Mouse (Mus musculus) kidney, embryonic 15.5 days (tissue): ENCODE measurements around the gene Fcrla. TPM values are rescaled to one million over a fixed set of nuclear protein-coding genes. Genes with fewer than 3 reads are reported as not detected.

Experiments
- ATAC-seq: fragments of 200-750 bp; cut with Nextera tagmentation; replicated peaks from 2 replicates; pipeline ENCODE4 v1.8.0; 2017; ENCODE audit warnings: moderate TSS enrichment; ENCODE audit not compliant: low FRiP score
- H3K27ac ChIP-seq: fragments of 300-500 bp; sonication (generic); 2 replicates; pipeline ENCODE4 v1.5.1; 2015; ENCODE audit warnings: mild to moderate bottlenecking, inconsistent platforms
- H3K27me3 ChIP-seq: fragments of 300-500 bp; sonication (generic); 2 replicates; pipeline ENCODE4 v1.6.1; 2015; ENCODE audit warnings: inconsistent platforms
- H3K36me3 ChIP-seq: fragments of 300-500 bp; sonication (generic); 2 replicates; pipeline ENCODE4 v1.6.1; 2015; ENCODE audit warnings: inconsistent platforms
- H3K4me1 ChIP-seq: fragments of 300-500 bp; sonication (generic); 2 replicates; pipeline ENCODE4 v1.6.1; 2015; ENCODE audit warnings: inconsistent platforms
- H3K4me2 ChIP-seq: fragments of 300-500 bp; sonication (generic); 2 replicates; pipeline ENCODE4 v1.6.1; 2015; ENCODE audit warnings: moderate library complexity, mild to moderate bottlenecking, inconsistent platforms
- H3K4me3 ChIP-seq: fragments of 300-500 bp; sonication (generic); replicated peaks from 2 replicates; pipeline ENCODE4 v1.5.1; 2015; ENCODE audit warnings: mild to moderate bottlenecking, inconsistent platforms
- H3K9ac ChIP-seq: fragments of 300-500 bp; sonication (generic); 2 replicates; pipeline ENCODE4 v1.6.1; 2015; ENCODE audit warnings: mild to moderate bottlenecking, inconsistent platforms
- H3K9me3 ChIP-seq: fragments of 300-500 bp; sonication (generic); replicated peaks from 2 replicates; pipeline ENCODE4 v1.6.1; 2016; ENCODE audit warnings: inconsistent platforms
- WGBS: fragments of 180-500 bp; shearing (Covaris S2); methylation state at CpG from one replicate; pipeline ENCODE4 v1.1.7; 2015; ENCODE audit warnings: mixed read lengths; 5-methylcytosine and 5-hydroxymethylcytosine counted together
- polyA plus RNA-seq: library from polyadenylated mRNA; unstranded; fragments of >200 nt; fragmentation: Nextera tagmentation; extraction: Ambion mirVana; gene quantifications from 2 replicates; pipeline ENCODE4 v1.2.1, GENCODE M21; 2015

Gene Fcrla
- polyA plus RNA-seq, 1 experiment from 2014 or later, result not detected

- H3K36me3 ChIP-seq, result peaks cover 31% of the 10 kb centered on the region
- ATAC-seq, result no peak
- peaks cover 19% of the 10 kb centered on the region for H3K4me1 ChIP-seq
- no peaks in the 10 kb centered on the region for H3K27me3 ChIP-seq
- 69% methylated on average over 5 of the region's 5 CpGs for WGBS
- no peak overlapping the region for H3K4me3 ChIP-seq
- H3K9ac ChIP-seq, result no peak overlapping the region
- no peak overlapping the region for H3K4me2 ChIP-seq
- no peaks in the 10 kb centered on the region for H3K9me3 ChIP-seq
- H3K27ac ChIP-seq, result 0 out of 2 replicates have a peak overlapping the region, but pooled peaks have one; percentile 6
Observed at GRCm38 (mm10) chr1:170882915-170883485, 44.4 kb downstream of the Fcrla start.

- H3K4me2 ChIP-seq, result no peak overlapping the region
- no peaks in the 10 kb centered on the region for H3K9me3 ChIP-seq
- peaks cover 77% of the 10 kb centered on the region for H3K36me3 ChIP-seq
- H3K27me3 ChIP-seq, result no peaks in the 10 kb centered on the region
- H3K4me1 ChIP-seq, result no peaks in the 10 kb centered on the region
- H3K4me3 ChIP-seq, result no peak overlapping the region
- no peak overlapping the region for H3K9ac ChIP-seq
- no peak overlapping the region for H3K27ac ChIP-seq
- 94% methylated on average over 5 of the region's 5 CpGs for WGBS
- ATAC-seq, result no peak
Observed at GRCm38 (mm10) chr1:170876906-170877305, 50.5 kb downstream of the Fcrla start.

- WGBS, result 63% methylated on average over 3 of the region's 3 CpGs
- Histone ChIP-seq H3K27me3 (no peaks in the 10 kb centered on the region), H3K27ac (no peak overlapping the region), H3K4me2 (no peak overlapping the region), H3K36me3 (peaks cover 76% of the 10 kb centered on the region), H3K4me1 (no peaks in the 10 kb centered on the region), H3K4me3 (no peak overlapping the region), H3K9ac (no peak overlapping the region), H3K9me3 (no peaks in the 10 kb centered on the region)
- ATAC-seq, result no peak
Observed at GRCm38 (mm10) chr1:170875676-170876075, 51.7 kb downstream of the Fcrla start.

- no peaks in the 10 kb centered on the region for H3K9me3 ChIP-seq
- H3K4me2 ChIP-seq, result no peak overlapping the region
- no peak for ATAC-seq
- H3K27ac ChIP-seq, result no peak overlapping the region
- H3K36me3 ChIP-seq, result peaks cover 45% of the 10 kb centered on the region
- peaks cover 2% of the 10 kb centered on the region for H3K4me1 ChIP-seq
- 91% methylated on average over 2 of the region's 2 CpGs for WGBS
- no peaks in the 10 kb centered on the region for H3K27me3 ChIP-seq
- no peak overlapping the region for H3K9ac ChIP-seq
- H3K4me3 ChIP-seq, result no peak overlapping the region
Observed at GRCm38 (mm10) chr1:170871961-170872360, 55.4 kb downstream of the Fcrla start.

- H3K36me3 ChIP-seq, result peaks cover 40% of the 10 kb centered on the region
- ATAC-seq, result no peak
- peaks cover 7% of the 10 kb centered on the region for H3K4me1 ChIP-seq
- 89% methylated on average over 6 of the region's 6 CpGs for WGBS
- no peaks in the 10 kb centered on the region for H3K27me3 ChIP-seq
- no peak overlapping the region for H3K27ac ChIP-seq
- H3K4me3 ChIP-seq, result no peak overlapping the region
- no peak overlapping the region for H3K9ac ChIP-seq
- no peak overlapping the region for H3K4me2 ChIP-seq
- no peaks in the 10 kb centered on the region for H3K9me3 ChIP-seq
Observed at GRCm38 (mm10) chr1:170871402-170871801, 56.0 kb downstream of the Fcrla start.

GRCm38 (mm10) chr1:170868905-170869283 is 58.5 kb downstream of the Fcrla start:
- no peaks in the 10 kb centered on the region for H3K27me3 ChIP-seq
- peak overlapping the region; percentile 62 for H3K4me2 ChIP-seq
- H3K9ac ChIP-seq, result peak overlapping the region; percentile 68
- no peak overlapping the region for H3K27ac ChIP-seq
- no peak for ATAC-seq
- H3K4me3 ChIP-seq, result peak overlapping the region; percentile 85
- H3K4me1 ChIP-seq, result peaks cover 7% of the 10 kb centered on the region
- WGBS, result 16% methylated on average over 14 of the region's 14 CpGs
- H3K9me3 ChIP-seq, result no peaks in the 10 kb centered on the region
- H3K36me3 ChIP-seq, result peaks cover 18% of the 10 kb centered on the region

GRCm38 (mm10) chr1:170868107-170868904 is 59.1 kb downstream of the Fcrla start:
- ATAC-seq, result peak; percentile 77
- H3K27ac ChIP-seq, result peak overlapping the region; percentile 77; the same call in 1 of the 2 replicates
- H3K9me3 ChIP-seq, result no peaks in the 10 kb centered on the region
- peaks cover 14% of the 10 kb centered on the region for H3K36me3 ChIP-seq
- under 1% methylated on average over 33 of the region's 33 CpGs for WGBS
- no peaks in the 10 kb centered on the region for H3K27me3 ChIP-seq
- peak overlapping the region; percentile 68 for H3K9ac ChIP-seq
- peak overlapping the region; percentile 62 for H3K4me2 ChIP-seq
- H3K4me1 ChIP-seq, result peaks cover 7% of the 10 kb centered on the region
- H3K4me3 ChIP-seq, result peak overlapping the region; percentile 85

GRCm38 (mm10) chr1:170867691-170868105 is 59.7 kb downstream of the Fcrla start, which contains the start of gene Atf6:
Atf6 (minus strand) TSS chr1:170867771.
- under 1% methylated on average over 25 of the region's 25 CpGs for WGBS
- peak within 1 kb of the TSS; percentile 68 for H3K9ac ChIP-seq
- peak within 1 kb of the TSS; percentile 85 for H3K4me3 ChIP-seq
- peak; percentile 84 for ATAC-seq
- peak within 1 kb of the TSS; percentile 62 for H3K4me2 ChIP-seq
- peaks cover 11% of the 10 kb centered on the region; the same call in 1 of the 2 replicates for H3K36me3 ChIP-seq
- H3K9me3 ChIP-seq, result no peaks in the 10 kb centered on the region
- no peaks in the 10 kb centered on the region for H3K27me3 ChIP-seq
- H3K27ac ChIP-seq, result peak within 1 kb of the TSS; percentile 77
- H3K4me1 ChIP-seq, result peaks cover 10% of the 10 kb centered on the region

Other genes with a start within 250 kb of the Fcrla start
- 9.1 and 9.2 TPM in 2 replicates for gene Atf6, start 59.8 kb downstream of the Fcrla start, polyA plus RNA-seq
- gene Gm26620, start 42.5 kb downstream of the Fcrla start, polyA plus RNA-seq, result 0.22 and 0.31 TPM in 2 replicates
- gene Dusp12, start 42.0 kb downstream of the Fcrla start, polyA plus RNA-seq, result 35.0 and 39.7 TPM in 2 replicates
- gene Fcrlb, start 14.6 kb downstream of the Fcrla start, polyA plus RNA-seq, result 0.21 TPM in 1 of 2 replicates, not detected in the other
- gene Fcgr2b, start 49.0 kb upstream of the Fcrla start, polyA plus RNA-seq, result 1.8 and 2.8 TPM in 2 replicates
- 1.2 and 1.3 TPM in 2 replicates for gene Fcgr4, start 91.3 kb upstream of the Fcrla start, polyA plus RNA-seq
- 7.8 and 10.5 TPM in 2 replicates for gene Fcgr3, start 137.4 kb upstream of the Fcrla start, polyA plus RNA-seq
- 2.0 and 2.1 TPM in 2 replicates for gene Cfap126, start 186.3 kb upstream of the Fcrla start, polyA plus RNA-seq
- gene Sdhc, start 223.0 kb upstream of the Fcrla start, polyA plus RNA-seq, result 307 and 309 TPM in 2 replicates
- gene Mpz, start 223.1 kb upstream of the Fcrla start, polyA plus RNA-seq, result 0.86 and 0.99 TPM in 2 replicates